Mouse (Mus musculus) small intestine, adult 10 weeks (tissue): ENCODE results near the gene Zfp986. TPM values are rescaled to one million over a fixed set of nuclear protein-coding genes. Genes with fewer than 3 reads are reported as not detected.

ENCODE experiments used
- polyA plus RNA-seq: library from polyadenylated mRNA; stranded (reverse); fragments of 350-450 nt; fragmentation: Illumina TruSeq; extraction: RNeasy Lipid Tissue Mini Kit (QIAGEN cat#74804); gene quantifications from one replicate; pipeline ENCODE4 v1.2.3, GENCODE M21; 2014; ENCODE audit warnings: low replicate concordance

Gene Zfp986
- not detected for polyA plus RNA-seq

GRCm38 (mm10) chr4:145868494-145868893, at the start of gene Zfp986:
TSS of gene Zfp986 (plus strand) at chr4:145868794.

Other genes starting within 250 kb of the Zfp986 start
- not detected for gene Zfp980, start 198.1 kb upstream of the Zfp986 start, polyA plus RNA-seq
- gene Zfp987, start 228.5 kb downstream of the Zfp986 start, polyA plus RNA-seq, result 4.7 TPM